Mouse (Mus musculus) lung, postnatal 0 days (tissue): ENCODE measurements around the gene Srgap2. TPM values are rescaled to one million over a fixed set of nuclear protein-coding genes. Genes with fewer than 3 reads are reported as not detected.

Experiments used
- ATAC-seq: fragments of 200-750 bp; cut with Nextera tagmentation; 2 replicates; pipeline ENCODE4 v1.8.0; 2017; ENCODE audit warnings: moderate library complexity
- DNase-seq: peaks from one replicate; pipeline ENCODE4 v3.0.0-alpha.2; 2016; ENCODE audit warnings: low spot score
- H3K27ac ChIP-seq: fragments of 300-500 bp; sonication (generic); 2 replicates; pipeline ENCODE4 v1.5.1; 2014; ENCODE audit warnings: antibody characterized with exemption, mild to moderate bottlenecking, low read length, mixed read lengths
- H3K27me3 ChIP-seq: fragments of 300-500 bp; sonication (generic); replicated peaks from 2 replicates; pipeline ENCODE4 v1.6.1; 2014; ENCODE audit warnings: low read length, mixed read lengths; ENCODE audit not compliant: insufficient read depth
- H3K36me3 ChIP-seq: fragments of 300-500 bp; sonication (generic); 2 replicates; pipeline ENCODE4 v1.6.1; 2014; ENCODE audit warnings: low read length, mixed read lengths; ENCODE audit not compliant: insufficient read depth
- H3K4me1 ChIP-seq: fragments of 300-500 bp; sonication (generic); 2 replicates; pipeline ENCODE4 v1.6.1; 2014; ENCODE audit warnings: antibody characterized with exemption, low read depth, low read length, mixed read lengths; ENCODE audit not compliant: insufficient read depth
- H3K4me2 ChIP-seq: fragments of 300-500 bp; sonication (generic); replicated peaks from 2 replicates; pipeline ENCODE4 v1.6.1; 2014; ENCODE audit warnings: low read depth, mild to moderate bottlenecking, low read length, moderate library complexity, mixed read lengths
- H3K4me3 ChIP-seq: fragments of 300-500 bp; sonication (generic); 2 replicates; pipeline ENCODE4 v1.5.1; 2014; ENCODE audit warnings: low read depth, low read length
- H3K9ac ChIP-seq: fragments of 300-500 bp; sonication (generic); replicated peaks from 2 replicates; pipeline ENCODE4 v1.6.1; 2014; ENCODE audit warnings: low read depth, mild to moderate bottlenecking
- H3K9me3 ChIP-seq: fragments of 300-500 bp; sonication (generic); 2 replicates; pipeline ENCODE4 v1.6.1; 2016; ENCODE audit warnings: low read length, mixed read lengths
- CTCF ChIP-seq: IDR thresholded peaks from 2 replicates; pipeline ENCODE4 v1.5.1; 2016; ENCODE audit warnings: antibody characterized with exemption, mild to moderate bottlenecking
- EP300 ChIP-seq: IDR thresholded peaks from 2 replicates; pipeline ENCODE4 v1.6.1; 2016; ENCODE audit warnings: antibody characterized with exemption, mild to moderate bottlenecking, control low read depth
- WGBS: fragments of 180-500 bp; shearing (Covaris S2); extraction: QIAGEN DNeasy Blood & Tissue Kit; methylation state at CpG from one replicate; pipeline ENCODE4 v1.1.7; 2014; 5-methylcytosine and 5-hydroxymethylcytosine counted together
- polyA plus RNA-seq: library from polyadenylated mRNA; unstranded; fragments of >200 nt; fragmentation: Nextera tagmentation; extraction: Ambion mirVana; gene quantifications from 2 replicates; pipeline ENCODE4 v1.2.1, GENCODE M21; 2015

Srgap2 gene
- polyA plus RNA-seq, 1 experiment from 2014 or later: 9.5 TPM

GRCm38 (mm10) chr1:131481391-131481790, 45.8 kb downstream of the Srgap2 start:
- ATAC-seq (no peak), DNase-seq (no peak)
- Histone ChIP-seq H3K4me2 (no peak overlapping the region), H3K27ac (no peak overlapping the region), H3K9me3 (no peaks in the 10 kb centered on the region), H3K4me1 (peaks cover 2% of the 10 kb centered on the region; the same call in 1 of the 2 replicates), H3K36me3 (no peaks in the 10 kb centered on the region), H3K4me3 (no peak overlapping the region), H3K27me3 (no peaks in the 10 kb centered on the region), H3K9ac (no peak overlapping the region)
- TF ChIP-seq EP300 (no peak), CTCF (no peak)

GRCm38 (mm10) chr1:131478770-131479305, 48.3 kb downstream of the Srgap2 start:
- TF ChIP-seq CTCF (no peak), EP300 (no peak)
- Histone ChIP-seq H3K9me3 (no peaks in the 10 kb centered on the region), H3K9ac (no peak overlapping the region), H3K36me3 (no peaks in the 10 kb centered on the region), H3K4me3 (no peak overlapping the region), H3K27me3 (no peaks in the 10 kb centered on the region), H3K4me2 (no peak overlapping the region), H3K4me1 (no peaks in the 10 kb centered on the region; the same call in 1 of the 2 replicates), H3K27ac (no peak overlapping the region)
- DNase-seq: no peak
- 38% methylated on average over 2 of the region's 2 CpGs for WGBS
- peak; percentile 40; the same call in 1 of the 2 replicates for ATAC-seq

DNA sequence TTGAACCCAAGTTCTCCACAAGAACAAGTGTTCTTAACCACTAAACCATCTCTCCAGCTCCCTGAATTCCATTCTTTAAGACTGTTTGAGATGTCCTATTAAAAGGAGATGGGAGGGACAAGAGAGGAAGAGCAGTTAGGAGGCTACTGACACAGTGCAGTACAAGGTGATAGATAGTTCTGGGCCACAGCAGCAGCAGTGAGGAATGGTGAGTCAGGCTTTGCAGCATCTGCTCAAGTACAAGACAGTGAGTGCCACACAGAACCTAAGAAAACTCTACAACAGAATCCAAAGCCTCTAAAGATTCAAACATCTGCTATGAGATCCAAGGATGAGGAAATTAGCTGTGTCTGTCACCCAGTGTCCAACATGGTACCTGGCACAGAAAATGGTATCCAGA, 51.8 kb downstream of the Srgap2 start:
- Histone ChIP-seq H3K9ac (no peak overlapping the region), H3K4me3 (no peak overlapping the region), H3K27ac (no peak overlapping the region), H3K9me3 (no peaks in the 10 kb centered on the region), H3K36me3 (no peaks in the 10 kb centered on the region), H3K4me2 (no peak overlapping the region), H3K27me3 (no peaks in the 10 kb centered on the region), H3K4me1 (no peaks in the 10 kb centered on the region)
- TF ChIP-seq EP300 (no peak), CTCF (no peak)
- DNase-seq (no peak), ATAC-seq (no peak)

DNA sequence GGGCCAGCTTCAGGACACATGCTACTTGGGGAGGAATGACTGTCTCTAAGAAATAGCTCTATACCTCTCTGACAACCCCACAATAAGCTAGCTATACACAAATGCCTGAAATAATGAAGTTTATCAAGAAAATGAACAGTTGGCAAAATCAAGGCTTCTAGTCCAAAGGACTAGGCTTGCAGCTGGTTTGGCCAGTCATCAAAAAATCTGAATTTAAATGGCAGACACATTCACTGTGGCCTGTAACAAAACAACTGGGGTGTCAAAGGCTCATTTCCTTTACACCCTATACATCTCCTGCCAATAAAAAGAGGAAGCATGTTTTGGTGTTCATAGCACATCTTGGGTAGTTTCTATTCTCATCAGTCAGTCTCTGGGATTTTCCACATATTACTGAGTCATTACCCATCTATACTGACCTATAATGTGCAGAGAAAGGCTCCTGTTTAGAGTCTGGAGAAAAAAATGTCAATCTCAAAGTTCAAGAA, 53.5 kb downstream of the Srgap2 start:
- no peaks in the 10 kb centered on the region for H3K9me3 ChIP-seq
- DNase-seq (no peak), ATAC-seq (no peak)
- H3K4me3 ChIP-seq: no peak overlapping the region
- H3K27me3 ChIP-seq: no peaks in the 10 kb centered on the region
- no peak for TF ChIP-seq EP300
- no peak for TF ChIP-seq CTCF
- H3K36me3 ChIP-seq: no peaks in the 10 kb centered on the region
- no peak overlapping the region for H3K4me2 ChIP-seq
- no peaks in the 10 kb centered on the region for H3K4me1 ChIP-seq
- no peak overlapping the region for H3K27ac ChIP-seq
- no peak overlapping the region for H3K9ac ChIP-seq

GRCm38 (mm10) chr1:131470597-131470996, 56.6 kb downstream of the Srgap2 start:
- no peaks in the 10 kb centered on the region for H3K9me3 ChIP-seq
- no peak overlapping the region for H3K4me3 ChIP-seq
- TF ChIP-seq CTCF (no peak), EP300 (no peak)
- ATAC-seq: no peak
- no peak overlapping the region for H3K4me2 ChIP-seq
- peak; percentile 41 for DNase-seq
- H3K4me1 ChIP-seq: no peaks in the 10 kb centered on the region
- WGBS: 80% methylated on average over 1 of the region's 1 CpGs
- no peaks in the 10 kb centered on the region for H3K36me3 ChIP-seq
- H3K27me3 ChIP-seq: no peaks in the 10 kb centered on the region
- H3K9ac ChIP-seq: no peak overlapping the region
- no peak overlapping the region for H3K27ac ChIP-seq

DNA sequence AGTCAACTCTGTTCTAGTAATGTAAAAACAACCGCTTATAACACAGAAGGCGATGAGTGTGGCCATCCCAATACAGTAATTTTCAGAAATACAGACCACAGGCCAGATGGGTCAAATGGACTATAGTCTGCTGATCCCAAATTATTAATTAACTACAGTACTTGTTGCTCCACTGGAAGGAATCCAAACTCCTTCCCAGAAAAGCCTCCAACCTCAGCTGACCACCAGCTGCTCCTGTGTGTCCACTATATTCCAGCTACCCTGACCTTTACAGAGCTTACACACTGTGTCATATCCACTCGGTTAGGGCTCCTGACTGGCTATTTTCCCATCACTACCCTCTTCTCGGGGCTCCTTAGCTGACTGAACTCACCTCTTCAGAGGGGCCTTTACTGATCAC, 61.3 kb downstream of the Srgap2 start:
- TF ChIP-seq EP300 (no peak), CTCF (no peak)
- H3K9me3 ChIP-seq: no peaks in the 10 kb centered on the region
- H3K9ac ChIP-seq: no peak overlapping the region
- H3K4me1 ChIP-seq: no peaks in the 10 kb centered on the region
- 86% methylated on average over 4 of the region's 4 CpGs for WGBS
- H3K27me3 ChIP-seq: no peaks in the 10 kb centered on the region
- ATAC-seq (no peak), DNase-seq (no peak)
- H3K36me3 ChIP-seq: no peaks in the 10 kb centered on the region
- no peak overlapping the region for H3K27ac ChIP-seq
- no peak overlapping the region for H3K4me2 ChIP-seq
- no peak overlapping the region for H3K4me3 ChIP-seq
